Mouse (Mus musculus) thymus, adult 18-20 months (tissue): ENCODE results near the gene Erich6b.

ENCODE experiments used
- DNase-seq, 2 experiments: peaks; one replicate each; pipeline ENCODE4 v3.0.0; 2022; ENCODE audit warnings: mixed read lengths in 2 of 2

Gene Erich6b

DNA sequence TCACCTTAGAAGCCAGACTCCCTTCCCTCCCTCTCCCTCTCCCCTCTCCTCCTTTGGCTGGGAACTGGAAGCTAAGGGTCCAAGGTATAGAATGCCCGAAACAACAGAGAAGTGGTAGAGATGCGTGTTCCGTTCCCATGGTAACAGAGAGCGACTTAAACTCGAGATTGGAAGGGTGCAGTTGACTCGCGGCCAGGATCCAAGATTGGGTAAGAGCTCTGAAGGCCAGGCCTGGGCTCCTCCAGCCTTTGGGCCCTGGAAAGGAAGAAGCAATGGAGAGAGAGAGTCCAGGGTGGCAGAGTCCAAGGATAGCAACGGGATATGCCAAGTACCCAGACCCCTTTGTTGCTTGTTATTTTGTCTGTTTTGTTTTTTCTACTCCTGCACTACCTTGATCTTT is at the start of gene Erich6b:
TSS of gene Erich6b (plus strand) at position 180 of the 400 bp plus-strand sequence.
- no peak for DNase-seq

GRCm38 (mm10) chr14:75592978-75593377 is 49.1 kb upstream of the Erich6b start, which contains the start of gene Spert:
Gene Spert, minus strand, starts transcription at chr14:75593116.
- no peak for DNase-seq

GRCm38 (mm10) chr14:75609176-75609575 is 32.9 kb upstream of the Erich6b start:
- DNase-seq: no peak

DNA sequence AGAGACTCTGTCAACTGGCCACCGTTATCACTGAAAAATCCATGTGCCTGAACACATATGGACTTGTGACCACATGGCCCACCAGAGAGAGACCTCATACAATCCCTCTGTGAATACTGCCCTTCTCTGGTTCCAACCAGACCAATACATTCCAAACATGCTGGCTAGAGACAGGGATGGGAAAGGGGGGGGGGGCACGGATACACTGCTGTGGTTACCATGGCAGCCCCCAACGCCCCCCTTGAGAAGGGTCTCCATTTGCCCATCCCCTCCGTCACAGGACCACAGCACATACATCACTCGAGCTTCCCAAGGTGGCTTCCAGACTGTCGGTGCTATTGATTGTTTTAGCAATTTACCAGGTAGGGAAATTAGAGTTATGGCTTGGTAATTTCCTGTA is 25.7 kb upstream of the Erich6b start:
- no peak for DNase-seq

DNA sequence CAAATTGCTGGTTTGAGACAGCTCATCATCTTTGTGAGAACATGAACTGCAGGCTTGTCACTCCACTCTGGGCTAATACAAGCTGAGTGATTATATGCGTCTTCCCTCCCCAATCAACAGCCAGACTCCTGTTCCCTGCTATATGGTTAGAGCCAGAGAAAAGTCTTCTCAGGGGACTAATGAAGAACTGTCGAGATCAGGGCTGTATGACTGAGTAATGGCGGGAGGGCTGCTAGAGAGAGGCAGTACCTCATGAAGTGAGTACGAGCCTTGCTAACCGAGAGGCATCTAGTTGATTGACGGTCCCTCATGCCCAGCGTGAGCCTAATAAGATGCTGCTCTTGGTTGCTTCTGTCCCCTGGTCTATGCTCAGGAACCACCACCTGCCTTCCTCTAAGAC is 19.1 kb upstream of the Erich6b start:
- no peak for DNase-seq

DNA sequence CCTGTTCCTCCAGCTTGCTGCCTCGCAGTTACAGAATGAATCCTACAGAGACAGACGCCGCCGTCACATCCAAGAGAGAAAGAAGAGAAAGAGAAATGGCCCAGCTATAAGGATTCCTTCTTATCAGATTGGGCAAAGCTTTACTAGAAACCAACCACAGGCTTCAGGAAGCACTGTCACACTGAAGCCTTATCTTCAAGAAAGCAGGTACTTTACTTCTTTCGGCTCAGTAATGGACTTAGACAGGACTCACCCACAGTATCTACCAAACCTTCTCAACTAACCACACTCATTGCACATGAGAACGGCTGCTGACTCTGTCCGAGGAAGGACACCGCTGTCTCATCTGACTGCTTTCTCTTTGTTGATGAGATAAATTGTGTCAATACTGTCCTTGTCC is 13.2 kb upstream of the Erich6b start:
- DNase-seq: no peak

GRCm38 (mm10) chr14:75635350-75635749 is 6.7 kb upstream of the Erich6b start:
- no peak for DNase-seq

- DNase-seq: no peak
These were observed 6.0 kb upstream of the Erich6b start for GRCm38 (mm10) chr14:75636107-75636506.

DNA sequence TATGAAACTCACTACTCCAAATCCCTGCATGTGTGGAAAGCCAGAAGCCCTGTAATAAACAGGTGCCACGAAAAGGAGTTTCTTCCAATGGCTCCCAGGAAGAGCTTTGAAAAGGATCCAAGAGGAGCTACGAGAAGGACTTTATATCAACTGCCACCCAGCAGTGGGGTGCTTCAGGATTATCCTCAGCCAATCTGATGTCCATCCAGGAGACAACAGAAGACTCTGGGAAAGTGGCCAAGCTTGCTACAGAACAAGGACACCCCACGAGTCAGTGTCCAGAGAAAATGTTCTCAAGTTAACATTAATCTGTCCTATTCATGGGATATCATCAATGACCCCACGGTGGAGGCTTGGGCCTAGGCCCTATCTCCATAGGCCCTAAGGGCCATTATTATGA is 4.4 kb upstream of the Erich6b start:
- DNase-seq: no peak

DNA sequence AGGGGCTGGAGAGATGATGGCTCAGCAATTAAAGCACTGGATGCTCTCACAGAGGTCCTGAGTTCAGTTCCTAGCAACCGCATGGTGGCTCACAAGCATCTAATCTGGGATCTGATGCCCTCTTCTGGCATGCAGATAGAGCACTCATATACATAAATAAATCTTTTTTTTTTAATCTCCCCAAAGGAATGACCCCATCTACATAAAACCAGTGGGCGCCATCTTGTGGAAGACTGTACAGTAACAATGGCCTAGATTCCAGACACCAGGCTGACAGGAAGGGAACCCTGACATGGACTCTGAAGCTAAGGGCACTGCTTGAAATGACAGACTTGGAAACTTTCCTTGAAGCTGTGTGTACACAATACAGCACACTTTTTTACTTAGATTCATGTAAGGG is 1.2 kb upstream of the Erich6b start:
- DNase-seq: no peak

GRCm38 (mm10) chr14:75641369-75641768 is 690 bp upstream of the Erich6b start:
- DNase-seq: no peak

- no peak for DNase-seq
These were observed 3.4 kb downstream of the Erich6b start for GRCm38 (mm10) chr14:75645461-75645860.

DNA sequence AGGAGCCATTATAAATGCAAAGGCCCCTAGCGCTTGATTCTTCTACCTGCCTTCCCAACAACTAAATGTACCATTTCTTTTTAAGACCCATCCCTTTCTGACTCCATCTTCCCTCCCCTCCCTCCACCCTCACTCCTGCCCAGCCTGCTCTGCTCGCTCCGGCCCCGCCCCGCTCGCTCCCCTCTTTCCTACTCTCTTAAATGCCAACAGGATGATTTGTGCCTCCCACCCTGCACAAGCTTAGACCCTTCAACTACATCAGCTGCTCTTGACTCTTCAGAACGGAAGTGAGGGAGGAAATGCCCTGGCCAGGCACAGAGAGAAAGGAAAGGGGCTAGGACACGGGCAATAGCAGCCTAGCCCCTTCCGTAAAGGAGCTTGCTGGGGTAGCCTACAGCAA is 4.0 kb downstream of the Erich6b start:
- DNase-seq: no peak

DNA sequence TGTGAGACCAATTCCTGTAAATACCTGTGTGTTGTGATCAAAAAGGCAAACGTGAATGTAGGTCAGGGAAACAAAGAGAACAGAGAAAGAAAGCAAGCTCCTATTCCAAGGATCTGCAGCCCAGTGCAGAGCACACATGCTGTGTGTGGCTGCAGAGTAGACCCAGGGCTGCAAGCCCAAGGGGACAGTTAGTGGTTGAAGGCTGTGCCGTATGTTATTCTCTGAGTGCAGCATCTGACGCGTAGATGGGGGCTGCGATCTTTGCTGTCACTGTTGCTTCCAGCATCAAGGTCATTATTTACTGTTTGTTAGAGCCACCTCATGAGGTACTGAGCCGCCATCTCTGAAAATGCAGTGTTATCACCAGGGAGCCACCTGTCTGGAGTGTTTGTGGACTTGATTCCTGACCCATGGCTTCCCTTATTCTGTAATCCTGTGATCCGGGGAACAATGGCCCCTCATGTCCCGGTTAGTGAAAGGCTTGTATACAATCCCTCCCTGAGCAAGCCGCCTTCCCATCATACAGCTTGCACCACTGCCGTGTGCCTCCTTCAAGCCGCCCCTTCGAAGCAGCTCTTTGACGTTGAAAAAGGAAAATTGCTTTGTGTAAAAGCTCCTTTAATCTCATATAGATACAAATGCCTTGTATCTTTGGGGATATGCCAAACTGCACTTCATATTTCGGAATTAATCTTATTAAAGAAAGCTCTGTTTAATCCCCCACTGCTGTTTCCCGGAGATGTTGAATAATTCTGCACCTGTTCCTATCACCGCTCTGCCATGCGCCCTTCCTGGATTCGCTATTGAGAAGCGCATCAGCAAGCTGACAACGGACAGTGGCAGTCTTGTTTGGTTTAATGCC is 5.1 kb downstream of the Erich6b start:
- no peak for DNase-seq

GRCm38 (mm10) chr14:75660936-75661335 is 18.9 kb downstream of the Erich6b start:
- DNase-seq: no peak

- no peak for DNase-seq
These were observed 19.5 kb downstream of the Erich6b start for GRCm38 (mm10) chr14:75661548-75661947.

- no peak for DNase-seq
These were observed 23.5 kb downstream of the Erich6b start for GRCm38 (mm10) chr14:75665430-75666180.

DNA sequence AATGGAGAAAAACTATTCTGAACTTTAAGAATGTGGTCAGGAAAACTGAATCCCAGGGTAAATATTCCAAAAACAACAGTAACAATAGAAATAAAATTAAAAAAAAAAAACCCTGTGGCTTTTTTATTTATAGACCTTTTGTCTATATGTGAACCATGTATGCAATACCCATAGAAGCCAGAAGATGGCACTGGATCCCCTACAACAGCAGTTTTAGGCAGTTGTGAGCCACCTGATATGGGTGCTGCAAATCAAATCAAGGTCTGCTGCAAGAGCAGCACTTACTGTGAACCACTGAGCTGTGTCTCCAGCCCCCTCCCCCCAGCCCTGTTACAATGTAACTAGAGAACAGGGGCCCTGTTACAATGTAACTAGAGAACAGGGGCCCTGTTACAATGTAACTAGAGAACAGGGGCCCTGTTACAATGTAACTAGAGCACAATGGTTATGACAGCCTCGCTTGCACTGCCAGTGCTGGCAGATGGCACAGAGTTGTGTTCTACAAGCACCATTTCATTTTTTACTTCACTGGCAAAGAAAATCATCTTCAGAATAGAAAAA is 27.1 kb downstream of the Erich6b start:
- DNase-seq: no peak

DNA sequence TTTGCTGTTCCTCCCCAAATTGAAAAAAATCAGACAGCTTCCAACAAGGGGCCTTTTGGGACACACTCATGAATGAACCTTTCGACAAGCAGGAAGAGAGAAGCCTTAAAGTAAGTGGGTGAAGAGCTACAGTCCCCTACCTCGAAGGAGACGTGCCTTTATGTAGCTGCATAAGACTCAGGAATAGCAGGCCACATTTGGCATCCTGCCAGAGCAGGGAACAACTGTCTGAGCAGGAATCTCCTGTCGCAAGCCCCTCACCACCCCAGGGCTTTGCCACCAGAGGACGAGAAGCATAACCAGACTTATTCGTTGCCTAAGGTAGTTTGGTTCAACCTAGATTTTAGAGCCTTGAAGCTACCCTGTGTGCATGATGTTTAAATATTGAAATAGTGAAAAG is 34.3 kb downstream of the Erich6b start:
- DNase-seq: no peak

GRCm38 (mm10) chr14:75690428-75690827 is 48.4 kb downstream of the Erich6b start:
- DNase-seq: no peak

DNA sequence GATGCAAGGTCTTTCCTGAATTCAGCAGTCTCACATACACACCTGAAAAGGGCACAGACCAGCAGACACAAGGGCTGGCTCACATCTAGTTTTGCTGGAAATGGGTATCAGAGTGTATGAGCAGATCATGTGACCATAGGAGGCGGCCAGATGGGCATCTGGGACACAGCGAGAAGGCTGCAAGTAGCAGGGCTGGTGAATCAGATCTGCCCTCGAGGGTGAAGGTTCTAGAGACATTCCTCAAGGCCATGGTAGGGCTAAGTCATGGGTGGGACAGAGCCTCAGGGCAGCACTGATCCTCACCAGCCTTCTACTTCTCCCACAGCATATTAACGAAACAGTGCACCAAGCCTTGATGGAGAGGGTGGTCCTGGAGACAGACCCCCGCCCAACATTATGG is 54.0 kb downstream of the Erich6b start:
- DNase-seq: no peak

GRCm38 (mm10) chr14:75697928-75698327 is 55.9 kb downstream of the Erich6b start:
- DNase-seq: no peak

DNA sequence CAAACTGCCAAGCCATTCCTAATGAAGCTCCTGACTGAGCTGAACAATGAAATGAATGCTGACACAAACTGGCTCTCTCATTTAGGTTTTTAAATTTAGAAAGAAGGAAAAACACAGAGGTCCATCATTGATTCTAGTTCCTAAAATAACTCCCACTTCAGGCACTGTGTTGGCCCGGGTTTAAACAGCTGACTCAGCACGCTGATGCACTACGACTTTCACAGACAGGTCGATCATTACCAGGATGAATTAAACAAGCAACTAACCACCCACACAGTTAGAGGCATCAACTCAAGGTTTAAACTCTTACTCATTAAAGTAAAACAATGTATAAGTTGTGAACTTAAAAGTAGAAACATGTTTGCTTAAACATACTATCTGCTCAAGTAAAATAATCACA is 64.6 kb downstream of the Erich6b start:
- DNase-seq: no peak

GRCm38 (mm10) chr14:75707771-75708170 is 65.7 kb downstream of the Erich6b start:
- DNase-seq: no peak
